ENCODE assay signal across 16 mouse cellular contexts in the genomic region with DNA sequence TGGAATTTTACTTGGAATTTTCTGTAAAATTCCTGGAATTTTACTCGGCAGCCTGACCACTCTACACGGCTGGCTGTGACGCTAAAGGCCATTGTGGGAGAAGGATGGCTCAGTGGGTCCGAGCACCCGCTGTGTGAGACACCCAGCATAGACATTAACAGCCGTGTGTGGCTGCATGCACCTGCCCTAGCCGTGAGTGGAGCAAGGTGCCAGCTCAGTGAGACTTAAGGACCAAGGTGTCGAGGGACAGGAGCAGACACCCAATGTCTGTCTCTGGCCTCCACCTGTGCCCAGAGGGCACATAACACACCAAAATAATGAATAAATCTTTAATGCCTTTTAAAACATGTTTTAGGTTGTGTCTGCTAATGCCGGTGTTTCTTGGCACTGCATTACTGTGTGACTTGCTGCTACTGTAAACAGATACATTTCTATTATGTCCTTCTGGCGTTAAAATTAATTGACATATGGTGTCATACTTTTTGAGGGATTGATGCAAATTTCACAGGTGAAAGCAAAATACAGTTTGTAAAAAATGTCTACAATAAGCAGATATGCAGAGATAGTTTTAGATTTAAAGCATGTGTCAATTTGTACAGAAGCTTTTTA.
"Had no signal": no experiment of that assay in that cellular context is flagged by ENCODE, and none has a peak within 500 bp of the region (broad histone marks: within the 10 kb centered on the region; RNA-seq: fewer than 3 reads in every experiment).

No protein-coding gene starts in this region.

- H3K4me2 ChIP-seq: liver, embryonic 13.5 days; midbrain, embryonic 13.5 days had no signal

- H3K4me1 ChIP-seq: liver, embryonic 13.5 days; midbrain, embryonic 13.5 days had no signal

- H3K27ac ChIP-seq: left cerebral cortex, adult 2 months; liver, embryonic 13.5 days; macrophage; midbrain, embryonic 13.5 days; stomach, postnatal 0 days had no signal

- H3K4me3 ChIP-seq: left cerebral cortex, adult 2 months; liver, embryonic 13.5 days; midbrain, embryonic 13.5 days had no signal

- H3K9ac ChIP-seq: liver, embryonic 13.5 days; midbrain, embryonic 13.5 days had no signal

- DNase-seq: kidney, adult 9 months; kidney, postnatal 25 days; layer of hippocampus, postnatal 36 days; liver, embryonic 13.5 days; lung, adult 2 months; right cerebral cortex, adult 18-20 months; right cerebral cortex, postnatal 14 days; right cerebral cortex, postnatal 4 days; thymus, adult 2 months; thymus, postnatal 14 days; thymus, postnatal 4 days had no signal

- H3K27me3 ChIP-seq: liver, embryonic 13.5 days; midbrain, embryonic 13.5 days had no signal

- ATAC-seq: midbrain, embryonic 13.5 days; midbrain, embryonic 16.5 days had no signal

- H3K9me3 ChIP-seq: liver, embryonic 13.5 days; midbrain, embryonic 13.5 days had no signal
